Mouse (Mus musculus) forebrain, embryonic 13.5 days (tissue): Measurements from ENCODE around the gene Chd1. TPM values are rescaled to one million over a fixed set of nuclear protein-coding genes. Genes with fewer than 3 reads are reported as not detected.

Experiments
- ATAC-seq: fragments of 200-750 bp; cut with Nextera tagmentation; 2 replicates; pipeline ENCODE4 v1.8.0; 2017
- H3K27ac ChIP-seq: fragments of 300-500 bp; sonication (generic); 2 replicates; pipeline ENCODE4 v1.5.1; 2015; ENCODE audit warnings: inconsistent platforms, mild to moderate bottlenecking, moderate library complexity
- H3K27me3 ChIP-seq: fragments of 300-500 bp; sonication (generic); 2 replicates; pipeline ENCODE4 v1.6.1; 2015; ENCODE audit warnings: mild to moderate bottlenecking, inconsistent platforms
- H3K36me3 ChIP-seq: fragments of 300-500 bp; sonication (generic); 2 replicates; pipeline ENCODE4 v1.6.1; 2015; ENCODE audit warnings: mild to moderate bottlenecking, inconsistent platforms; ENCODE audit not compliant: poor library complexity, severe bottlenecking
- H3K4me1 ChIP-seq: fragments of 300-500 bp; sonication (generic); 2 replicates; pipeline ENCODE4 v1.6.1; 2015; ENCODE audit warnings: inconsistent platforms
- H3K4me2 ChIP-seq: fragments of 300-500 bp; sonication (generic); 2 replicates; pipeline ENCODE4 v1.6.1; 2015; ENCODE audit warnings: inconsistent platforms, mild to moderate bottlenecking, moderate library complexity
- H3K4me3 ChIP-seq: fragments of 300-500 bp; sonication (generic); 2 replicates; pipeline ENCODE4 v1.5.1; 2015; ENCODE audit warnings: mild to moderate bottlenecking, inconsistent platforms
- H3K9ac ChIP-seq: fragments of 300-500 bp; sonication (generic); 2 replicates; pipeline ENCODE4 v1.6.1; 2015; ENCODE audit warnings: mild to moderate bottlenecking, inconsistent platforms
- H3K9me3 ChIP-seq: fragments of 300-500 bp; sonication (generic); replicated peaks from 2 replicates; pipeline ENCODE4 v1.6.1; 2016; ENCODE audit warnings: inconsistent platforms
- WGBS: fragments of 180-500 bp; shearing (Covaris S2); methylation state at CpG from one replicate; pipeline ENCODE4 v1.1.7; 2015; 5-methylcytosine and 5-hydroxymethylcytosine counted together
- polyA plus RNA-seq: library from polyadenylated mRNA; unstranded; fragments of >200 nt; fragmentation: Nextera tagmentation; extraction: Ambion mirVana; gene quantifications from 2 replicates; pipeline ENCODE4 v1.2.1, GENCODE M21; 2015

Gene Chd1
- polyA plus RNA-seq, 1 experiment from 2014 or later = 28.1 TPM

DNA sequence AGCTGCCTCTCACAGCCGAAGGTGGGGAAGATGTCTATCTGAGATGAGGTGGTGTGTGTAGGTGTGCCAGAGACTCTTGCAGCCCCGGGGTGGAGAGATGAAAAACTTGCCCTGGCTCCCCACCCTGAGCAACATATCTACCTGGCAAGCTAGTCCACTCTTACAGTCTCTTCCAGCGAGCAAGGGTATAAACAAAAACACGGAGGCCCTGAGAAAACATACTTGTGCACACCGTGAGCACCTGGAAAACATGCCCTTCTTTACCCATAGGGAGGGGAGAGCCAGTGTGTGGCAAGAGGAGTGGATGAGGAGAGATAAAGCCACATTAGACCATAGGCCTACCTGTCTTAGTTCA lies 112.3 kb downstream of the Chd1 start:
- ATAC-seq = no peak
- 96% methylated on average over 4 of the region's 5 CpGs for WGBS
- Histone ChIP-seq H3K36me3 (peaks cover 47% of the 10 kb centered on the region), H3K4me3 (no peak overlapping the region), H3K4me1 (peaks cover 46% of the 10 kb centered on the region), H3K4me2 (no peak overlapping the region), H3K9me3 (no peaks in the 10 kb centered on the region), H3K9ac (no peak overlapping the region), H3K27me3 (no peaks in the 10 kb centered on the region), H3K27ac (no peak overlapping the region)

DNA sequence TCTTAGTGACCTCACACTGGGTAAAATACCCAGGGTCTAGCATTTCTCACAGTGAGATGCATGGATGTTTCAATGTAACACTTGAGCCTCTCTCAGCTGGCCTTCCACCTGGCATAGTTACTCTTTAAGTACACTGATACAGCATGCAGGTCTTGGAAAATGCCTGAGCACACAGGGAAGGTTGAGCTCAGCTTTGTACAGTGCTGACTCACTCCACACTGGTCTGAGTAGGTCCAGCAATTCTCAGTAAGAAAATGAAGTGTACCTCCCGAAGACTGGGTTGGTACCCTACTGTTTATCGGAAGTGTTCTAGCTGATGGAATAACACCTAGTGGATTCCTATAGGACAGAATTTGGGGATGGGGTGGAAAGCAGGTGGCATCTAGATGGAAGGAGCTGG lies 112.9 kb downstream of the Chd1 start:
- peaks cover 47% of the 10 kb centered on the region for H3K4me1 ChIP-seq
- WGBS = 93% methylated on average over 2 of the region's 2 CpGs
- H3K36me3 ChIP-seq = peaks cover 44% of the 10 kb centered on the region

GRCm38 (mm10) chr17:15818372-15818771 lies 113.6 kb downstream of the Chd1 start:
- no peak for ATAC-seq
- Histone ChIP-seq H3K9me3 (no peaks in the 10 kb centered on the region), H3K4me2 (no peak overlapping the region), H3K9ac (no peak overlapping the region), H3K4me1 (peaks cover 53% of the 10 kb centered on the region), H3K36me3 (peaks cover 42% of the 10 kb centered on the region), H3K27me3 (no peaks in the 10 kb centered on the region), H3K27ac (no peak overlapping the region), H3K4me3 (no peak overlapping the region)
- 86% methylated on average over 8 of the region's 8 CpGs for WGBS

More for the DNA sequence above, 112.9 kb downstream of the Chd1 start:
- ATAC-seq = no peak
- H3K27ac ChIP-seq = no peak overlapping the region
- no peak overlapping the region for H3K4me2 ChIP-seq
- no peak overlapping the region for H3K4me3 ChIP-seq
- H3K27me3 ChIP-seq = no peaks in the 10 kb centered on the region
- no peaks in the 10 kb centered on the region for H3K9me3 ChIP-seq
- no peak overlapping the region for H3K9ac ChIP-seq

DNA sequence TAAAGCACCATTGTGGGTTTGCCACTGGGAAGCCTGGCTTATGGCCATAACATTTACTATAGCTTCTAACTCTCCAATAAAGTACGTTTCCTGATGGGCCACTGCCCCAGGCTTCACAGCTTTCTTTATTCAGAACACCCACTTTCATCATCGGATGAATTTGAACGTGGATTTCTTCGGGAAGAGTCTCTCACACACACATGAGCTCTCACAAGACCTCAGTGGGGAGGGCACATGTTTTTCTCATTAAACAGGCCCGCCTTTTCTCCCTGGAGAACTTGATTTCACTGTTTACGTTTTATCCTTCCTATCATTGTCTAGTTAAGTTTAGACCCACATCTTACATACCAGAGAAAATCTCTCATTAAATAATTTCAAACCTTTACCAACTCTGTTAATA lies 115.4 kb downstream of the Chd1 start:
- Histone ChIP-seq H3K4me1 (peaks cover 56% of the 10 kb centered on the region), H3K4me3 (no peak overlapping the region), H3K36me3 (peaks cover 37% of the 10 kb centered on the region), H3K9me3 (no peaks in the 10 kb centered on the region), H3K4me2 (no peak overlapping the region), H3K27me3 (no peaks in the 10 kb centered on the region), H3K27ac (no peak overlapping the region), H3K9ac (no peak overlapping the region)
- 71% methylated on average over 6 of the region's 6 CpGs for WGBS
- ATAC-seq = no peak

DNA sequence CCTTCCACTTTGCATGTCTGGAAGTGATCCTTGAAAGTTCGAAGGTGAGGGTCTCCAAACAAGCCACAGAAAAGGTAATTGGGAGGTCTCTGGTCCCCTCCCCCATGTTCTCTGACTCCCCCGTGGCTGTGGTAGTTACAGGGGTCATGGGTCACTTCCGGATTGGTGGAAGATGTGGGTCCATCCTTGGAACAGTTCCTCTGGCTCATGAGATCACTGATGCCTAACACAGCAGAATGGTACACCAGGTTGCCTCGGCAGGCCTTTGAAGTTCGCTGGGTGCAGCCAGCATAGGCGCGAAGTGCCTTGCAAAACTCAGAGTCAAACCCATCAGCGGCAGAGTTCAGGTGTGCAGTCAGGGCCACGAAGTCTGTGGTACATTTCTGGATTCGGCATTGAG lies 116.0 kb downstream of the Chd1 start:
- Histone ChIP-seq H3K27me3 (no peaks in the 10 kb centered on the region), H3K4me1 (peaks cover 53% of the 10 kb centered on the region), H3K27ac (no peak overlapping the region), H3K4me3 (no peak overlapping the region), H3K9me3 (no peaks in the 10 kb centered on the region), H3K36me3 (peaks cover 33% of the 10 kb centered on the region), H3K4me2 (no peak overlapping the region), H3K9ac (no peak overlapping the region)
- WGBS = 87% methylated on average over 10 of the region's 10 CpGs
- ATAC-seq = no peak

DNA sequence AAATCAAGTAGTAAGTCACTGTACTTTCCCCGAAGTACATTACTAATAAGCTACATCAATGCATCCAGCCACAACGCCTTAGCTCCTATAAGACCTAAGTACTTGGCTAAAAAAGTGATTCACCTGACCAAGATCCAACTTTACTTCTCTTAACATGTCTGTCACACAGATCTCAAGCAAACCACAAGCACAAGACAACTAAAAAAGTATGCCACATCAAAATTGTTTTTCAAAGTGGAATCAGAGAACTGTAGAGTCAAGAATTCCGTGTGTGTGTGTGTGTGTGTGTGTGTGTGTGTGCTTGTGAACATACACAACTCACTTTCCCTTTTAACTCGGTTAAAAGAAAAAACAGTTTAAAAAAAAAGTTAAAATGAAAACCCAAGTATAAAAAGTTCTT lies 116.9 kb downstream of the Chd1 start:
- H3K36me3 ChIP-seq = peaks cover 29% of the 10 kb centered on the region
- H3K9me3 ChIP-seq = no peaks in the 10 kb centered on the region
- no peaks in the 10 kb centered on the region for H3K27me3 ChIP-seq
- H3K4me1 ChIP-seq = peaks cover 53% of the 10 kb centered on the region
- no peak for ATAC-seq
- no peak overlapping the region for H3K4me3 ChIP-seq
- H3K4me2 ChIP-seq = no peak overlapping the region
- H3K27ac ChIP-seq = no peak overlapping the region
- no peak overlapping the region for H3K9ac ChIP-seq
- 91% methylated on average over 4 of the region's 4 CpGs for WGBS

Other genes starting within 250 kb of the Chd1 start
- 275 and 285 TPM in 2 replicates for gene Psmb1, start 205.2 kb upstream of the Chd1 start, polyA plus RNA-seq
- gene Tbp, start 205.1 kb upstream of the Chd1 start, polyA plus RNA-seq = 65.7 and 74.9 TPM in 2 replicates
- gene Pdcd2, start 177.7 kb upstream of the Chd1 start, polyA plus RNA-seq = 59.0 and 61.8 TPM in 2 replicates
- gene Prdm9, start 140.6 kb upstream of the Chd1 start, polyA plus RNA-seq = 2.3 and 3.5 TPM in 2 replicates
- 39.2 and 44.4 TPM in 2 replicates for gene Rgmb, start 126.1 kb downstream of the Chd1 start, polyA plus RNA-seq